Mouse (Mus musculus) heart, embryonic 16.5 days (tissue): ENCODE data around the gene Pappa2. TPM values are rescaled to one million over a fixed set of nuclear protein-coding genes. Genes with fewer than 3 reads are reported as not detected.

ENCODE experiments used
- ATAC-seq: fragments of 200-750 bp; cut with Nextera tagmentation; replicated peaks from 2 replicates; pipeline ENCODE4 v1.8.0; 2017; ENCODE audit warnings: moderate number of reproducible peaks; ENCODE audit not compliant: insufficient read depth, low FRiP score; ENCODE audit errors: extremely low read depth
- H3K27ac ChIP-seq: fragments of 300-500 bp; sonication (generic); 2 replicates; pipeline ENCODE4 v1.5.1; 2014; ENCODE audit warnings: mild to moderate bottlenecking, low read length, control low read depth, moderate library complexity
- H3K27me3 ChIP-seq: fragments of 300-500 bp; sonication (generic); 2 replicates; pipeline ENCODE4 v1.6.1; 2014; ENCODE audit warnings: low read length, mixed read lengths; ENCODE audit not compliant: control insufficient read depth, insufficient read depth
- H3K36me3 ChIP-seq: fragments of 300-500 bp; sonication (generic); 2 replicates; pipeline ENCODE4 v1.6.1; 2014; ENCODE audit not compliant: control insufficient read depth, insufficient read depth
- H3K4me1 ChIP-seq: fragments of 300-500 bp; sonication (generic); 2 replicates; pipeline ENCODE4 v1.6.1; 2014; ENCODE audit warnings: low read length, mixed read lengths; ENCODE audit not compliant: control insufficient read depth, insufficient read depth
- H3K4me2 ChIP-seq: fragments of 300-500 bp; sonication (generic); 2 replicates; pipeline ENCODE4 v1.6.1; 2014; ENCODE audit warnings: low read depth, mild to moderate bottlenecking, control low read depth, low read length
- H3K4me3 ChIP-seq: fragments of 300-500 bp; sonication (generic); 2 replicates; pipeline ENCODE4 v1.5.1; 2014; ENCODE audit warnings: mild to moderate bottlenecking, control low read depth, low read length
- H3K9ac ChIP-seq: fragments of 300-500 bp; sonication (generic); 2 replicates; pipeline ENCODE4 v1.6.1; 2014; ENCODE audit warnings: low read length, control low read depth
- H3K9me3 ChIP-seq: fragments of 300-500 bp; sonication (generic); replicated peaks from 2 replicates; pipeline ENCODE4 v1.6.1; 2016; ENCODE audit warnings: low read length; ENCODE audit not compliant: control insufficient read depth
- WGBS: fragments of 180-500 bp; shearing (Covaris S2); extraction: QIAGEN DNeasy Blood & Tissue Kit; methylation state at CpG from one replicate; pipeline ENCODE4 v1.1.7; 2014; 5-methylcytosine and 5-hydroxymethylcytosine counted together
- polyA plus RNA-seq: library from polyadenylated mRNA; unstranded; fragments of >200 nt; fragmentation: Nextera tagmentation; extraction: Ambion mirVana; gene quantifications from 2 replicates; pipeline ENCODE4 v1.2.1, GENCODE M21; 2015

Gene Pappa2
- 0.25 and 0.63 TPM in 2 replicates for polyA plus RNA-seq

- Histone ChIP-seq H3K9ac (no peak within 1 kb of the TSS), H3K4me1 (no peaks in the 10 kb centered on the region), H3K4me2 (no peak within 1 kb of the TSS), H3K4me3 (no peak within 1 kb of the TSS), H3K36me3 (no peaks in the 10 kb centered on the region), H3K27me3 (no peaks in the 10 kb centered on the region), H3K27ac (no peak within 1 kb of the TSS), H3K9me3 (no peaks in the 10 kb centered on the region)
- ATAC-seq = no peak
- 43% methylated on average over 1 of the region's 1 CpGs for WGBS
Observed at GRCm38 (mm10) chr1:158980390-158980789, at the start of gene Pappa2. TSS of gene Pappa2 (minus strand) at chr1:158980490.

- Histone ChIP-seq H3K27ac (no peak overlapping the region), H3K36me3 (no peaks in the 10 kb centered on the region), H3K9ac (no peak overlapping the region), H3K27me3 (no peaks in the 10 kb centered on the region), H3K9me3 (no peaks in the 10 kb centered on the region), H3K4me1 (no peaks in the 10 kb centered on the region), H3K4me3 (no peak overlapping the region), H3K4me2 (no peak overlapping the region)
- 75% methylated on average over 2 of the region's 2 CpGs for WGBS
- ATAC-seq = no peak
Observed at GRCm38 (mm10) chr1:159029106-159029505, 48.8 kb upstream of the Pappa2 start.

GRCm38 (mm10) chr1:159014940-159015660 is 34.8 kb upstream of the Pappa2 start:
- no peak overlapping the region for H3K4me3 ChIP-seq
- ATAC-seq = no peak
- no peaks in the 10 kb centered on the region for H3K36me3 ChIP-seq
- no peak overlapping the region for H3K4me2 ChIP-seq
- H3K27me3 ChIP-seq = no peaks in the 10 kb centered on the region
- no peak overlapping the region for H3K27ac ChIP-seq
- 83% methylated on average over 5 of the region's 5 CpGs for WGBS
- no peaks in the 10 kb centered on the region for H3K4me1 ChIP-seq
- no peak overlapping the region for H3K9ac ChIP-seq
- no peaks in the 10 kb centered on the region for H3K9me3 ChIP-seq

GRCm38 (mm10) chr1:158987042-158987441 is 6.8 kb upstream of the Pappa2 start:
- H3K27ac ChIP-seq = no peak overlapping the region
- H3K4me3 ChIP-seq = no peak overlapping the region
- H3K4me1 ChIP-seq = no peaks in the 10 kb centered on the region
- H3K9ac ChIP-seq = no peak overlapping the region
- H3K36me3 ChIP-seq = no peaks in the 10 kb centered on the region
- ATAC-seq = no peak
- 75% methylated on average over 3 of the region's 3 CpGs for WGBS
- H3K4me2 ChIP-seq = no peak overlapping the region
- H3K27me3 ChIP-seq = no peaks in the 10 kb centered on the region
- H3K9me3 ChIP-seq = no peaks in the 10 kb centered on the region

DNA sequence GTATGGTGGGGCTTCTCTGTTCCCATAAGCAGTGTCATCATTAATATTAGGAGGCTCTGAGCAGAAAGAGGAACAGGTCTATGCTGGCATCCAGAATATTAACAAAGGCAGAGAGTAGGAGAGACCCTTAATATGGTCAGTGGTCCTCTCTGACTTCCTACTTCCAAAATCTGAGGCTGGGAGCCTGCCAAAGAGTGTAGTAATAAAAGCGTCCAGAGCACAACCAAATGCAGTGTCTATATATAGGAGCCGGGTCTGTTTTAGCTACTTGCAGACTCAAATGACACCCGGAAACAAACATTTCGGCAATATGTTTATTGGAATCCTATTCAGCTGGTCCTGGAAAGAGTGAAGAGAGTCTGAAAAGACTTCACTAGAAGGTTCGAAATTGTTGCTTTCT is 17.9 kb downstream of the Pappa2 start:
- WGBS = 48% methylated on average over 5 of the region's 5 CpGs
- Histone ChIP-seq H3K9me3 (no peaks in the 10 kb centered on the region), H3K4me3 (no peak overlapping the region), H3K4me2 (peak overlapping the region; percentile 22; the same call in 1 of the 2 replicates), H3K36me3 (no peaks in the 10 kb centered on the region), H3K27ac (no peak overlapping the region), H3K9ac (no peak overlapping the region), H3K4me1 (peaks cover 5% of the 10 kb centered on the region), H3K27me3 (no peaks in the 10 kb centered on the region)
- ATAC-seq = no peak

DNA sequence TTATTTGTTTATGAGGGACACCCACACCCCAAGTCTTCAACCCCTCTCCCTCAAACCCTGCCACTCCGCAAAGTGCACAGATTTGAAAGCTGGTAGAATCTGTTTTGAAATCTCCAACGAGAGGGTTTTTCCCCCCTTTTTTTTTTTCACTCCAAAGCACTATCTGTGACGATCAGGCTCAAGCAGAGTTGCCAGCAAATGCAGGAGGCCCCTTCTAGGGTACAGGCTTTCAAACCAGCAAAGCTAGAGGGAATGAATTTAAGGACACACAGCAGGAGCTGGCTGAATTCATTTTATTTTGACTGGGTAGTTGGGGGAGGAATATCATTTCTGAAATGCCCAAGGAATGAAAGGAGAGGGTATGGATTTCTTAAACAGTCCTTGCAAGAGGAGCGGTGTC is 19.3 kb downstream of the Pappa2 start:
- ATAC-seq = no peak
- no peak overlapping the region for H3K4me2 ChIP-seq

GRCm38 (mm10) chr1:158960549-158960948 is 19.7 kb downstream of the Pappa2 start:
- Histone ChIP-seq H3K4me1 (peaks cover 5% of the 10 kb centered on the region), H3K27ac (no peak overlapping the region), H3K9ac (no peak overlapping the region), H3K36me3 (no peaks in the 10 kb centered on the region), H3K4me2 (peak overlapping the region; percentile 34; the same call in 1 of the 2 replicates), H3K4me3 (no peak overlapping the region), H3K9me3 (no peaks in the 10 kb centered on the region), H3K27me3 (no peaks in the 10 kb centered on the region)
- ATAC-seq = no peak
- WGBS = 25% methylated on average over 8 of the region's 8 CpGs

More for the DNA sequence above, 19.3 kb downstream of the Pappa2 start:
- Histone ChIP-seq H3K4me1 (peaks cover 5% of the 10 kb centered on the region), H3K9ac (no peak overlapping the region), H3K36me3 (no peaks in the 10 kb centered on the region), H3K27me3 (no peaks in the 10 kb centered on the region), H3K4me3 (no peak overlapping the region), H3K9me3 (no peaks in the 10 kb centered on the region), H3K27ac (no peak overlapping the region)
- WGBS = 34% methylated on average over 4 of the region's 4 CpGs

GRCm38 (mm10) chr1:158956361-158956760 is 23.9 kb downstream of the Pappa2 start:
- peaks cover 5% of the 10 kb centered on the region for H3K4me1 ChIP-seq
- no peaks in the 10 kb centered on the region for H3K9me3 ChIP-seq
- no peak overlapping the region for H3K27ac ChIP-seq
- no peaks in the 10 kb centered on the region for H3K36me3 ChIP-seq
- no peaks in the 10 kb centered on the region for H3K27me3 ChIP-seq
- no peak overlapping the region for H3K4me2 ChIP-seq
- H3K9ac ChIP-seq = no peak overlapping the region
- 75% methylated on average over 7 of the region's 7 CpGs for WGBS
- no peak overlapping the region for H3K4me3 ChIP-seq
- ATAC-seq = no peak

GRCm38 (mm10) chr1:158954785-158955184 is 25.5 kb downstream of the Pappa2 start:
- WGBS = 56% methylated on average over 6 of the region's 6 CpGs
- no peak for ATAC-seq

More at GRCm38 (mm10) chr1:158954785-158955184, 25.5 kb downstream of the Pappa2 start:
- H3K4me2 ChIP-seq = no peak overlapping the region
- no peaks in the 10 kb centered on the region for H3K4me1 ChIP-seq
- no peaks in the 10 kb centered on the region for H3K9me3 ChIP-seq
- H3K27ac ChIP-seq = no peak overlapping the region
- H3K36me3 ChIP-seq = no peaks in the 10 kb centered on the region
- H3K9ac ChIP-seq = no peak overlapping the region
- no peak overlapping the region for H3K4me3 ChIP-seq
- H3K27me3 ChIP-seq = no peaks in the 10 kb centered on the region; the same call in 1 of the 2 replicates
